Mouse (Mus musculus) intestine, embryonic 14.5 days (tissue): ENCODE data around the gene Npcd. TPM values are rescaled to one million over a fixed set of nuclear protein-coding genes. Genes with fewer than 3 reads are reported as not detected.
A peak's percentile ranks its signal among the peaks of the same experiment; 100 is the strongest.

Experiments
- ATAC-seq: fragments of 200-750 bp; cut with Nextera tagmentation; replicated peaks from 2 replicates; pipeline ENCODE4 v1.8.0; 2017; ENCODE audit warnings: low read depth, moderate number of reproducible peaks, moderate TSS enrichment, moderate library complexity; ENCODE audit not compliant: low FRiP score, low TSS enrichment
- DNase-seq: peaks from one replicate; pipeline ENCODE4 v3.0.0-alpha.2; 2018; ENCODE audit warnings: low spot score
- H3K27ac ChIP-seq: fragments of 300-500 bp; sonication (generic); 2 replicates; pipeline ENCODE4 v1.5.1; 2014; ENCODE audit warnings: low read depth, mild to moderate bottlenecking, control low read depth
- H3K27me3 ChIP-seq: fragments of 300-500 bp; sonication (generic); replicated peaks from 2 replicates; pipeline ENCODE4 v1.6.1; 2014; ENCODE audit warnings: low read length, control low read depth; ENCODE audit not compliant: control insufficient read depth, insufficient read depth
- H3K36me3 ChIP-seq: fragments of 300-500 bp; sonication (generic); 2 replicates; pipeline ENCODE4 v1.6.1; 2014; ENCODE audit warnings: low read length, control low read depth; ENCODE audit not compliant: control insufficient read depth, insufficient read depth
- H3K4me1 ChIP-seq: fragments of 300-500 bp; sonication (generic); replicated peaks from 2 replicates; pipeline ENCODE4 v1.6.1; 2014; ENCODE audit warnings: low read length, control low read depth, mixed read lengths; ENCODE audit not compliant: control insufficient read depth, insufficient read depth
- H3K4me2 ChIP-seq: fragments of 300-500 bp; sonication (generic); 2 replicates; pipeline ENCODE4 v1.6.1; 2014; ENCODE audit warnings: low read length
- H3K4me3 ChIP-seq: fragments of 300-500 bp; sonication (generic); 2 replicates; pipeline ENCODE4 v1.5.1; 2014; ENCODE audit warnings: low read depth, low read length, control low read depth, mixed read lengths
- H3K9ac ChIP-seq: fragments of 300-500 bp; sonication (generic); 2 replicates; pipeline ENCODE4 v1.6.1; 2014; ENCODE audit warnings: mild to moderate bottlenecking, low read length
- H3K9me3 ChIP-seq: fragments of 300-500 bp; sonication (generic); 2 replicates; pipeline ENCODE4 v1.6.1; 2016; ENCODE audit warnings: low read length, control low read depth; ENCODE audit not compliant: control insufficient read depth
- WGBS: fragments of 180-500 bp; shearing (Covaris S2); extraction: QIAGEN DNeasy Blood & Tissue Kit; methylation state at CpG from one replicate; pipeline ENCODE4 v1.1.7; 2014; 5-methylcytosine and 5-hydroxymethylcytosine counted together
- polyA plus RNA-seq: library from polyadenylated mRNA; unstranded; fragments of >200 nt; fragmentation: Nextera tagmentation; extraction: Ambion mirVana; gene quantifications from 2 replicates; pipeline ENCODE4 v1.2.1, GENCODE M21; 2014

Npcd gene
- polyA plus RNA-seq, 1 experiment from 2014 or later, result not detected

- H3K9me3 ChIP-seq, result no peaks in the 10 kb centered on the region
- ATAC-seq, result no peak
- peaks cover 23% of the 10 kb centered on the region for H3K27me3 ChIP-seq
- H3K4me1 ChIP-seq, result no peaks in the 10 kb centered on the region
- H3K36me3 ChIP-seq, result no peaks in the 10 kb centered on the region
- H3K4me3 ChIP-seq, result no peak overlapping the region
- DNase-seq, result no peak
- no peak overlapping the region for H3K4me2 ChIP-seq
- H3K27ac ChIP-seq, result no peak overlapping the region
- H3K9ac ChIP-seq, result no peak overlapping the region
- WGBS, result 79% methylated on average over 4 of the region's 4 CpGs
These were observed 23.0 kb downstream of the Npcd start for GRCm38 (mm10) chr15:79810997-79811396.

GRCm38 (mm10) chr15:79810061-79810460 lies 24.0 kb downstream of the Npcd start:
- no peaks in the 10 kb centered on the region for H3K36me3 ChIP-seq
- H3K4me2 ChIP-seq, result no peak overlapping the region
- ATAC-seq (no peak), DNase-seq (no peak)
- no peaks in the 10 kb centered on the region for H3K4me1 ChIP-seq
- WGBS, result 66% methylated on average over 3 of the region's 3 CpGs
- H3K27me3 ChIP-seq, result peaks cover 32% of the 10 kb centered on the region
- no peak overlapping the region for H3K4me3 ChIP-seq
- H3K27ac ChIP-seq, result no peak overlapping the region
- H3K9ac ChIP-seq, result no peak overlapping the region
- no peaks in the 10 kb centered on the region for H3K9me3 ChIP-seq

GRCm38 (mm10) chr15:79808658-79809057 lies 25.4 kb downstream of the Npcd start:
- Histone ChIP-seq H3K27ac (no peak overlapping the region), H3K9ac (no peak overlapping the region), H3K9me3 (no peaks in the 10 kb centered on the region), H3K4me3 (no peak overlapping the region), H3K4me2 (no peak overlapping the region), H3K27me3 (peaks cover 43% of the 10 kb centered on the region), H3K4me1 (no peaks in the 10 kb centered on the region; the same call in 1 of the 2 replicates), H3K36me3 (no peaks in the 10 kb centered on the region)
- DNase-seq, result no peak
- WGBS, result 44% methylated on average over 5 of the region's 5 CpGs
- no peak for ATAC-seq

- H3K27me3 ChIP-seq, result peaks cover 48% of the 10 kb centered on the region
- H3K4me1 ChIP-seq, result no peaks in the 10 kb centered on the region; the same call in 1 of the 2 replicates
- ATAC-seq, result no peak
- DNase-seq, result no peak
- H3K9me3 ChIP-seq, result no peaks in the 10 kb centered on the region
- H3K4me3 ChIP-seq, result no peak overlapping the region
- 26% methylated on average over 5 of the region's 5 CpGs for WGBS
- no peaks in the 10 kb centered on the region for H3K36me3 ChIP-seq
- H3K4me2 ChIP-seq, result no peak overlapping the region
- H3K9ac ChIP-seq, result no peak overlapping the region
- no peak overlapping the region for H3K27ac ChIP-seq
These were observed 25.9 kb downstream of the Npcd start for GRCm38 (mm10) chr15:79808114-79808513.

GRCm38 (mm10) chr15:79807050-79807449 lies 27.0 kb downstream of the Npcd start:
- 36% methylated on average over 1 of the region's 1 CpGs for WGBS
- ATAC-seq, result no peak
- H3K9me3 ChIP-seq, result no peaks in the 10 kb centered on the region
- H3K4me3 ChIP-seq, result no peak overlapping the region
- H3K27me3 ChIP-seq, result peaks cover 59% of the 10 kb centered on the region
- H3K4me2 ChIP-seq, result no peak overlapping the region
- H3K27ac ChIP-seq, result no peak overlapping the region
- DNase-seq, result no peak
- no peaks in the 10 kb centered on the region; the same call in 1 of the 2 replicates for H3K4me1 ChIP-seq
- no peak overlapping the region for H3K9ac ChIP-seq
- no peaks in the 10 kb centered on the region for H3K36me3 ChIP-seq

GRCm38 (mm10) chr15:79805246-79805645 lies 28.8 kb downstream of the Npcd start:
- DNase-seq (no peak), ATAC-seq (no peak)
- Histone ChIP-seq H3K4me3 (no peak overlapping the region), H3K9ac (no peak overlapping the region), H3K9me3 (no peaks in the 10 kb centered on the region), H3K27me3 (peaks cover 66% of the 10 kb centered on the region), H3K27ac (no peak overlapping the region), H3K4me2 (no peak overlapping the region), H3K4me1 (no peaks in the 10 kb centered on the region; the same call in 1 of the 2 replicates), H3K36me3 (no peaks in the 10 kb centered on the region)
- WGBS, result 21% methylated on average over 8 of the region's 8 CpGs

GRCm38 (mm10) chr15:79804352-79805071 lies 29.5 kb downstream of the Npcd start, which contains the start of gene Nptxr:
Gene Nptxr, minus strand, starts transcription at chr15:79804766.
- peak; percentile 71 for DNase-seq
- WGBS, result under 1% methylated on average over 77 of the region's 91 CpGs
- no peaks in the 10 kb centered on the region for H3K36me3 ChIP-seq
- H3K9ac ChIP-seq, result peak within 1 kb of the TSS; percentile 38
- H3K27ac ChIP-seq, result no peak within 1 kb of the TSS
- peaks cover 66% of the 10 kb centered on the region for H3K27me3 ChIP-seq
- no peaks in the 10 kb centered on the region; the same call in 1 of the 2 replicates for H3K4me1 ChIP-seq
- H3K4me2 ChIP-seq, result peak within 1 kb of the TSS; percentile 69
- peak within 1 kb of the TSS; percentile 51 for H3K4me3 ChIP-seq
- H3K9me3 ChIP-seq, result no peaks in the 10 kb centered on the region
- peak; percentile 75 for ATAC-seq

GRCm38 (mm10) chr15:79803533-79804351 lies 30.3 kb downstream of the Npcd start:
- peak overlapping the region; percentile 69 for H3K4me2 ChIP-seq
- peak overlapping the region; percentile 51 for H3K4me3 ChIP-seq
- peak; percentile 67 for DNase-seq
- WGBS, result 4% methylated on average over 69 of the region's 81 CpGs
- peak; percentile 38 for ATAC-seq
- no peak overlapping the region for H3K27ac ChIP-seq
- H3K9me3 ChIP-seq, result no peaks in the 10 kb centered on the region
- H3K27me3 ChIP-seq, result peaks cover 61% of the 10 kb centered on the region
- peak overlapping the region; percentile 38 for H3K9ac ChIP-seq
- H3K4me1 ChIP-seq, result no peaks in the 10 kb centered on the region; the same call in 1 of the 2 replicates
- H3K36me3 ChIP-seq, result no peaks in the 10 kb centered on the region
